Comparison of ENCODE assay signal across 19 mouse cellular contexts in the genomic region with DNA sequence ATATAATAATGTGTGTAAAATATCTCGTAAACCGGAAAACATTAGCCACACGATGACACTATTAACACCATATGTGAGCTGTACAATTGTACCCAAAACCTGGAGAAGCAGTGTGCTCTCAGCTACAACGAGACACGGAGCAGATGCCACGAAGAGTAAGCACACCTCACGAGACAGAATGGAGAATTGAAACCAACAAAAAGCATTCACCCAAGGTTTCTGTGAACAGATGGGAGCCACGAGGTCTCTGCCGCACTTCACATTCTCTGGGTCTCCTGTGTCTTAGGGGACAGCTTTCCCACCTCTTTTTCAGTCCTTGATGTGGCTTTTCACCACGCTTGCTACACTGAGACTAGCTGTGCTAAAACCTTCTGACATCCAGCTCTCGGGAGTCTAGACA. TPM values are rescaled to one million over a fixed set of nuclear protein-coding genes. Genes with fewer than 3 reads are reported as not detected.
DNase-seq lines count a peak whose midpoint lies in the region; ATAC-seq and TF ChIP-seq lines count a peak whose summit lies in the region.
"Had no signal": no experiment of that assay in that cellular context is flagged by ENCODE, and none has a peak within 500 bp of the region (broad histone marks: within the 10 kb centered on the region; RNA-seq: fewer than 3 reads in every experiment).

No protein-coding gene starts in this region.

- WGBS in forebrain, embryonic 13.5 days: 72% methylated on average over 11 of the region's 11 CpGs
- 79% methylated on average over 11 of the region's 11 CpGs for WGBS in forebrain, embryonic 11.5 days
- WGBS in kidney, embryonic 16.5 days: 58% methylated on average over 11 of the region's 11 CpGs
- 40% methylated on average over 11 of the region's 11 CpGs for WGBS in limb, embryonic 13.5 days

- no peak overlapping the region for H3K4me3 ChIP-seq in forebrain, embryonic 13.5 days
- no peak overlapping the region for H3K4me3 ChIP-seq in forebrain, embryonic 11.5 days (ENCODE audit: low read depth, low read length)
- no peak overlapping the region for H3K4me3 ChIP-seq in kidney, embryonic 16.5 days (ENCODE audit: low read length)
- H3K4me3 ChIP-seq in limb, embryonic 13.5 days: no peak overlapping the region
- H3K4me3 ChIP-seq: erythroblast, embryonic 14.5 days; hindbrain, embryonic 10.5 days; lung, embryonic 15.5 days; neural tube, embryonic 12.5 days; stomach, embryonic 15.5 days had no signal

- no peak for DNase-seq in forebrain, embryonic 11.5 days (ENCODE audit: low spot score)
- no peak for DNase-seq in kidney, postnatal 25 days
- peak; percentile 43 for DNase-seq in brain, embryonic 14.5 days (ENCODE audit: low read depth)
- DNase-seq in spleen, postnatal 10 days (ENCODE audit: low spot score in 2 of 2): no peak
- DNase-seq: adrenal gland, adult 2 months; kidney, adult 8-10 months; kidney, postnatal 36 days; thymus, adult 2 months had no signal

- ATAC-seq in forebrain, embryonic 13.5 days: 0 out of 2 replicates have a peak, but pooled peaks have one; percentile 27
- ATAC-seq in forebrain, embryonic 11.5 days (replicated peaks; ENCODE audit: low FRiP score): no peak
- no peak for ATAC-seq in kidney, embryonic 16.5 days (ENCODE audit: low FRiP score, low TSS enrichment)
- no peak for ATAC-seq in limb, embryonic 13.5 days (ENCODE audit: low FRiP score, low read depth)

- no peaks in the 10 kb centered on the region for H3K36me3 ChIP-seq in forebrain, embryonic 13.5 days (ENCODE audit: poor library complexity, severe bottlenecking)
- no peaks in the 10 kb centered on the region for H3K36me3 ChIP-seq in forebrain, embryonic 11.5 days (ENCODE audit: control insufficient read depth, insufficient read depth, low read length)
- no peaks in the 10 kb centered on the region for H3K36me3 ChIP-seq in kidney, embryonic 16.5 days (ENCODE audit: insufficient read depth, low read length)
- H3K36me3 ChIP-seq in limb, embryonic 13.5 days: no peaks in the 10 kb centered on the region
- H3K36me3 ChIP-seq: hindbrain, embryonic 10.5 days; lung, embryonic 15.5 days; neural tube, embryonic 12.5 days; stomach, embryonic 15.5 days had no signal

- no peak for TF ChIP-seq POLR2A in brain, embryonic 14.5 days (IDR thresholded peaks at IDR 0.05; ENCODE audit: borderline replicate concordance, extremely low read depth, insufficient read depth, insufficient read length, poor library complexity, severe bottlenecking)

- peaks cover 5% of the 10 kb centered on the region; the same call in 1 of the 2 replicates for H3K27me3 ChIP-seq in forebrain, embryonic 13.5 days
- no peaks in the 10 kb centered on the region for H3K27me3 ChIP-seq in forebrain, embryonic 11.5 days (ENCODE audit: control insufficient read depth, insufficient read depth, low read length)
- no peaks in the 10 kb centered on the region for H3K27me3 ChIP-seq in kidney, embryonic 16.5 days (ENCODE audit: insufficient read depth, low read length)
- no peaks in the 10 kb centered on the region for H3K27me3 ChIP-seq in limb, embryonic 13.5 days
- H3K27me3 ChIP-seq: lung, embryonic 15.5 days; neural tube, embryonic 12.5 days; stomach, embryonic 15.5 days had no signal

- no peak overlapping the region for H3K4me2 ChIP-seq in forebrain, embryonic 13.5 days
- no peak overlapping the region for H3K4me2 ChIP-seq in forebrain, embryonic 11.5 days (ENCODE audit: low read depth, low read length, severe bottlenecking)
- no peak overlapping the region; the same call in 1 of the 2 replicates for H3K4me2 ChIP-seq in kidney, embryonic 16.5 days (replicated peaks; ENCODE audit: low read depth, low read length)
- H3K4me2 ChIP-seq in limb, embryonic 13.5 days (replicated peaks): peak overlapping the region; percentile 36
- H3K4me2 ChIP-seq: lung, embryonic 15.5 days; midbrain, embryonic 11.5 days; neural tube, embryonic 12.5 days; stomach, embryonic 15.5 days had no signal

- H3K9ac ChIP-seq in forebrain, embryonic 13.5 days: no peak overlapping the region
- no peak overlapping the region for H3K9ac ChIP-seq in forebrain, embryonic 11.5 days (ENCODE audit: low read length)
- 0 out of 2 replicates have a peak overlapping the region, but pooled peaks have one; percentile 26 for H3K9ac ChIP-seq in kidney, embryonic 16.5 days (replicated peaks; ENCODE audit: low read length)
- H3K9ac ChIP-seq in limb, embryonic 13.5 days: no peak overlapping the region
- H3K9ac ChIP-seq: liver, embryonic 14.5 days; lung, embryonic 15.5 days; neural tube, embryonic 12.5 days; stomach, embryonic 15.5 days had no signal

- H3K27ac ChIP-seq in forebrain, embryonic 13.5 days: no peak overlapping the region
- H3K27ac ChIP-seq in forebrain, embryonic 11.5 days (ENCODE audit: low read depth, low read length): no peak overlapping the region
- H3K27ac ChIP-seq in kidney, embryonic 16.5 days (ENCODE audit: low read length): no peak overlapping the region
- no peak overlapping the region for H3K27ac ChIP-seq in limb, embryonic 13.5 days
- H3K27ac ChIP-seq: hindbrain, embryonic 10.5 days; liver, embryonic 14.5 days; lung, embryonic 15.5 days; macrophage; neural tube, embryonic 12.5 days; stomach, embryonic 15.5 days had no signal

- H3K9me3 ChIP-seq in forebrain, embryonic 13.5 days (replicated peaks): no peaks in the 10 kb centered on the region
- no peaks in the 10 kb centered on the region for H3K9me3 ChIP-seq in forebrain, embryonic 11.5 days (ENCODE audit: control insufficient read depth, low read length)
- no peaks in the 10 kb centered on the region for H3K9me3 ChIP-seq in kidney, embryonic 16.5 days (ENCODE audit: low read length)
- H3K9me3 ChIP-seq in limb, embryonic 13.5 days: no peaks in the 10 kb centered on the region
- H3K9me3 ChIP-seq: hindbrain, embryonic 10.5 days; lung, embryonic 15.5 days; neural tube, embryonic 12.5 days; stomach, embryonic 15.5 days had no signal

- TF ChIP-seq CTCF in brain, embryonic 14.5 days (IDR thresholded peaks at IDR 0.05; ENCODE audit: borderline replicate concordance, extremely low read depth, insufficient read depth, insufficient read length): no peak

- H3K4me1 ChIP-seq in forebrain, embryonic 13.5 days: no peaks in the 10 kb centered on the region
- no peaks in the 10 kb centered on the region for H3K4me1 ChIP-seq in forebrain, embryonic 11.5 days (replicated peaks; ENCODE audit: control insufficient read depth, insufficient read depth, low read length)
- H3K4me1 ChIP-seq in kidney, embryonic 16.5 days (ENCODE audit: insufficient read depth, low read length): peaks cover 3% of the 10 kb centered on the region; the same call in 1 of the 2 replicates
- H3K4me1 ChIP-seq in limb, embryonic 13.5 days: peaks cover 13% of the 10 kb centered on the region
- H3K4me1 ChIP-seq: lung, embryonic 15.5 days; neural tube, embryonic 12.5 days; stomach, embryonic 15.5 days had no signal

RNA-seq across cellular contexts. Expression of a gene that starts 48.8 kb away (rescaled TPM):
- 32.6 and 33.6 TPM in 2 replicates for polyA plus RNA-seq in forebrain, embryonic 13.5 days (2015; fragmentation: Nextera tagmentation; extraction: Ambion mirVana)
- 48.2 and 50.0 TPM in 2 replicates for polyA plus RNA-seq in forebrain, embryonic 11.5 days (2014; fragmentation: Nextera tagmentation; extraction: Ambion mirVana)
- 20.7 and 30.6 TPM in 2 replicates for polyA plus RNA-seq in kidney, embryonic 16.5 days (2015; fragmentation: Nextera tagmentation; extraction: Ambion mirVana)
- 51.7 and 59.4 TPM in 2 replicates for polyA plus RNA-seq in brain, embryonic 14.5 days (2012; rRNA removed)
- polyA plus RNA-seq in limb, embryonic 13.5 days (2015; fragmentation: Nextera tagmentation; extraction: Ambion mirVana): 38.0 and 39.1 TPM in 2 replicates
